8 mouse cellular contexts compared by ENCODE assay signal in genomic region chr11:95858528-95859467, GRCm38 (mm10). TPM values are rescaled to one million over a fixed set of nuclear protein-coding genes. Genes with fewer than 3 reads are reported as not detected.
DNase-seq lines count a peak whose midpoint lies in the region; ATAC-seq and TF ChIP-seq lines count a peak whose summit lies in the region.

No protein-coding gene starts in this region.

- H3K4me1 ChIP-seq in ES-E14 (ENCODE audit: control insufficient read depth in 2 of 2, insufficient read depth in 2 of 2, low read length in 2 of 2, poor library complexity in 1 of 2) = peaks cover 0 to 9% of the 10 kb centered on the region in 2 experiments; a peak in 1 of 4 replicates
- peaks cover 15% of the 10 kb centered on the region for H3K4me1 ChIP-seq in forebrain, embryonic 15.5 days
- H3K4me1 ChIP-seq in lung, adult 2 months (ENCODE audit: control insufficient read depth, insufficient read depth, low read length) = peaks cover 3% of the 10 kb centered on the region; the same call in 1 of the 2 replicates

- intact Hi-C loops in heart, postnatal 25 days (cut with DNase I) = loop anchor here (5.0 kb wide), 1 partner anchor 171 kb away; no protein-coding TSS in a partner anchor

- peak overlapping the region; percentile 63 for H3K4me2 ChIP-seq in forebrain, embryonic 15.5 days (replicated peaks)

- TF ChIP-seq POLR2A in lung, adult 2 months (IDR thresholded peaks at IDR 0.05; ENCODE audit: borderline replicate concordance, extremely low read depth, low read depth, low read length) = peak; percentile 36; the same call in 1 of the 2 replicates

- peaks cover 11% of the 10 kb centered on the region; the same call in 1 of the 2 replicates for H3K36me3 ChIP-seq in ES-E14 (ENCODE audit: control insufficient read depth, insufficient read depth, low read length, poor library complexity, severe bottlenecking)
- no peaks in the 10 kb centered on the region for H3K36me3 ChIP-seq in forebrain, embryonic 15.5 days

- DNase-seq in ES-E14 (ENCODE audit: low read depth, low spot score) = peak; percentile 98
- peak; percentile 98 for DNase-seq in cerebellum, adult 11-12 months
- DNase-seq in heart, postnatal 25 days (ENCODE audit: low spot score) = peak; percentile 95
- DNase-seq in layer of hippocampus, adult 18-20 months (ENCODE audit: low spot score in 2 of 2) = peak; percentile 93 to 98
- peak; percentile 96 for DNase-seq in lung, adult 2 months
- DNase-seq in thymus, adult 18-20 months = peak; percentile 96 to 98

- peak overlapping the region; percentile 74 for H3K27ac ChIP-seq in ES-E14 (ENCODE audit: insufficient read depth, low read depth, low read length, poor library complexity, severe bottlenecking)
- H3K27ac ChIP-seq in forebrain, embryonic 15.5 days (replicated peaks) = peak overlapping the region; percentile 93

- H3K9ac ChIP-seq in ES-E14 (ENCODE audit: insufficient read depth, low read depth, low read length, poor library complexity, severe bottlenecking) = peak overlapping the region; percentile 87
- H3K9ac ChIP-seq in forebrain, embryonic 15.5 days (replicated peaks) = peak overlapping the region; percentile 63

- H3K9me3 ChIP-seq in ES-E14 (ENCODE audit: control insufficient read depth, insufficient read depth, low read depth, low read length) = no peaks in the 10 kb centered on the region
- no peaks in the 10 kb centered on the region for H3K9me3 ChIP-seq in forebrain, embryonic 15.5 days

- peak; percentile 100 for ATAC-seq in forebrain, embryonic 15.5 days (replicated peaks)
- ATAC-seq in neutrophil, adult 5-6 weeks (ENCODE audit: extremely low read depth, insufficient number of reproducible peaks, low FRiP score, poor library complexity, severe bottlenecking) = peak; percentile 91

- in situ Hi-C loops in ES-E14 (cut with MboI; ENCODE audit: low sequenced_read_pairs in 2 of 2, unreplicated experiment in 2 of 2) = no loop called here

- WGBS in forebrain, embryonic 15.5 days = under 1% methylated on average over 58 of the region's 58 CpGs
- under 1% methylated on average over 58 of the region's 58 CpGs for WGBS in lung, adult 2 months

- no peaks in the 10 kb centered on the region for H3K27me3 ChIP-seq in forebrain, embryonic 15.5 days

- TF ChIP-seq CTCF in lung, adult 2 months (IDR thresholded peaks at IDR 0.05; ENCODE audit: insufficient read depth, low read length) = no peak

- peak overlapping the region; percentile 72 to 83 for H3K4me3 ChIP-seq in ES-E14 (ENCODE audit: insufficient read depth in 1 of 2, low read depth in 1 of 2, low read length in 2 of 2, poor library complexity in 1 of 2, severe bottlenecking in 1 of 2)
- peak overlapping the region; percentile 87 for H3K4me3 ChIP-seq in forebrain, embryonic 15.5 days
- peak overlapping the region; percentile 99 for H3K4me3 ChIP-seq in lung, adult 2 months (replicated peaks; ENCODE audit: extremely low read depth, low read depth, low read length)

TF ChIP-seq in ES-E14, 5 proteins besides CTCF, POLR2A, EP300 and RAD21:
- TF ChIP-seq ZNF384 (IDR thresholded peaks at IDR 0.05; ENCODE audit: low read depth, low read length) (no peak), HCFC1 (IDR thresholded peaks at IDR 0.05; ENCODE audit: borderline replicate concordance, insufficient read depth, low read length) (peak; percentile 17; the same call in 1 of the 2 replicates), ZC3H11A (IDR thresholded peaks at IDR 0.05; ENCODE audit: borderline replicate concordance, low read depth, low read length) (no peak), MAFK (IDR thresholded peaks at IDR 0.05; ENCODE audit: insufficient read depth, low read depth, low read length) (0 out of 2 replicates have a peak, but pooled peaks have one; percentile 36), CHD2 (IDR thresholded peaks at IDR 0.05; ENCODE audit: low read depth, low read length) (peak; percentile 80)

RNA-seq across cellular contexts. Expression of gene Abi3, which starts 16.5 kb away (rescaled TPM):
- 1.3 and 1.8 TPM in 2 replicates for total RNA-seq in ES-E14 (2012; rRNA removed)
- polyA plus RNA-seq in forebrain, embryonic 15.5 days (2015; fragmentation: Nextera tagmentation; extraction: Ambion mirVana) = 1.7 and 2.0 TPM in 2 replicates
- 10 to 100 TPM in 1 of 2 experiments, 1 to 10 TPM in 1; 8.8 to 10.4 TPM for total RNA-seq in heart, postnatal 25 days (2021)
- total RNA-seq in layer of hippocampus, adult 18-20 months (2021) = 1 to 10 TPM; 6.1 to 6.6 TPM
- polyA plus RNA-seq in lung, adult 2 months (2012; rRNA removed) = 141 and 169 TPM in 2 replicates
- total RNA-seq in neutrophil, adult 5-6 weeks (2017) = 60.0 and 63.7 TPM in 2 replicates

RNA-seq across cellular contexts. Expression of gene Gngt2, which starts 21.8 kb away (rescaled TPM):
- total RNA-seq in ES-E14 (2012; rRNA removed) = 9.0 and 9.2 TPM in 2 replicates
- polyA plus RNA-seq in forebrain, embryonic 15.5 days (2015; fragmentation: Nextera tagmentation; extraction: Ambion mirVana) = 2.5 and 2.6 TPM in 2 replicates
- 10 to 100 TPM; 20.6 to 21.9 TPM for total RNA-seq in heart, postnatal 25 days (2021)
- 1 to 10 TPM; 2.0 to 5.1 TPM for total RNA-seq in layer of hippocampus, adult 18-20 months (2021)
- polyA plus RNA-seq in lung, adult 2 months (2012; rRNA removed) = 18.1 and 31.9 TPM in 2 replicates
- total RNA-seq in neutrophil, adult 5-6 weeks (2017) = 122 and 146 TPM in 2 replicates

RNA-seq across cellular contexts. Expression of gene Phospho1, which starts 34.5 kb away (rescaled TPM):
- total RNA-seq in ES-E14 (2012; rRNA removed) = 1.8 and 2.6 TPM in 2 replicates
- polyA plus RNA-seq in forebrain, embryonic 15.5 days (2015; fragmentation: Nextera tagmentation; extraction: Ambion mirVana) = 0.23 TPM in 1 of 2 replicates, not detected in the other
- total RNA-seq in heart, postnatal 25 days (2021) = 100 to 1,000 TPM; 174 to 181 TPM
- total RNA-seq in layer of hippocampus, adult 18-20 months (2021) = 10 to 100 TPM; 48.7 to 52.6 TPM
- 85.8 and 128 TPM in 2 replicates for polyA plus RNA-seq in lung, adult 2 months (2012; rRNA removed)
- total RNA-seq in neutrophil, adult 5-6 weeks (2017) = 23.4 and 29.7 TPM in 2 replicates

RNA-seq across cellular contexts. Expression of gene B4galnt2, which starts 55.9 kb away (rescaled TPM):
- total RNA-seq in ES-E14 (2012; rRNA removed) = 1.5 and 2.3 TPM in 2 replicates
- not detected in 2 replicates for polyA plus RNA-seq in forebrain, embryonic 15.5 days (2015; fragmentation: Nextera tagmentation; extraction: Ambion mirVana)
- total RNA-seq in heart, postnatal 25 days (2021) = not detected
- total RNA-seq in layer of hippocampus, adult 18-20 months (2021) = not detected
- polyA plus RNA-seq in lung, adult 2 months (2012; rRNA removed) = 0.42 TPM in 1 of 2 replicates, not detected in the other
- total RNA-seq in neutrophil, adult 5-6 weeks (2017) = 2.0 and 2.1 TPM in 2 replicates

Comparison
In these comparisons a context has a peak if more than half of its experiments do, and no peak if none do; other contexts are left out.
1. Peak in every context shown above with its lines: DNase-seq, ATAC-seq, H3K4me3 ChIP-seq and H3K27ac ChIP-seq.